Mouse (Mus musculus) heart, adult 2 months (tissue): ENCODE data around the gene Gm17482.
"Not testable (repeated sequence)": the region's sequence is repeated elsewhere in the genome, so short reads cannot be mapped to it uniquely, and the experiment has no call there.

Experiments used
- CTCF ChIP-seq: fragments of 200-600 bp; IDR thresholded peaks from 2 replicates; pipeline ENCODE4 v1.8.1; 2022; ENCODE audit warnings: antibody characterized with exemption, mild to moderate bottlenecking, moderate library complexity
- POLR2A ChIP-seq: fragments of 200-500 bp; IDR thresholded peaks from 2 replicates; pipeline ENCODE4 v1.6.1; 2011; ENCODE audit warnings: mild to moderate bottlenecking, low read depth, low read length, control low read depth; ENCODE audit not compliant: insufficient read depth

DNA sequence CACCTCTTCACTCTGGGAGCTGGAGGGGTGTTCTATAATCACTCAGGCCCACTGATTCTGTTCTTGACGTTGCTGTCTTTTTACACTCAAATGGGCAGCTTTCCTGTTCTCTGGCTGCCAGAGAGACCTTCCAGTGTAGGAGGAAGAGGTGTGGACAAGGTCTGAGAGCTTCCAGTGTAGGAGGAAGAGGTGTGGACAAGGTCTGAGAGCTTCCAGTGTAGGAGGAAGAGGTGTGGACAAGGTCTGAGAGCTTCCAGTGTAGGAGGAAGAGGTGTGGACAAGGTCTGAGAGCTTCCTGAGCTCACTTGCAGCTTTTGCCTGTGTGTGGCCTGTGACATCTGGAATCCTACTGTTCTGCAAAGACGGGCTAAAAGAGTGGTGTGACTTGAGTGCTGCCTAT, 13.3 kb downstream of the Gm17482 start:
- not testable (repeated sequence) for TF ChIP-seq CTCF
- peak; percentile 94 for TF ChIP-seq POLR2A
